Mouse (Mus musculus) Patski (cell line): ENCODE data around the gene Apoa2. TPM values are rescaled to one million over a fixed set of nuclear protein-coding genes. Genes with fewer than 3 reads are reported as not detected.

Experiments used
- ATAC-seq: fragments of 100-300 bp; one replicate; pipeline ENCODE4 v1.8.0; 2021
- CTCF ChIA-PET: fragments of 350-600 bp; sonication (Branson Sonifier 250); formaldehyde crosslinking; loops from one replicate; lab custom pipeline; 2022; ENCODE audit warnings: inconsistent platforms; lab: Charles Lee
- POLR2A ChIA-PET: fragments of 350-600 bp; sonication (Branson Sonifier 250); formaldehyde crosslinking; loops from one replicate; lab custom pipeline; 2022; ENCODE audit warnings: antibody characterized with exemption, inconsistent platforms; lab: Charles Lee
- DNase-seq: peaks from one replicate; pipeline ENCODE4 v3.0.0-alpha.2; 2011; ENCODE audit warnings: low read depth, low spot score
- H3K27me3 ChIP-seq: fragments of 371-371 bp; one replicate; pipeline ENCODE4 v1.5.1; 2021
- CTCF ChIP-seq: fragments of 100-300 bp; IDR thresholded peaks from one replicate; pipeline ENCODE4 v1.5.1; 2021
- in situ Hi-C: fragments of 300-500 bp; cut with MboI; formaldehyde crosslinking; loops from 3 replicates; pipeline ENCODE4 v1.11.1; 2018; ENCODE audit warnings: low pct_unique_long_range_greater_than_20kb, mixed read lengths
- polyA plus RNA-seq: library from polyadenylated mRNA; unstranded; gene quantifications from one replicate; pipeline ENCODE4 v1.2.3, GENCODE M21; 2021

Gene Apoa2
- polyA plus RNA-seq, 1 experiment from 2014 or later = not detected

- ATAC-seq (no peak), DNase-seq (no peak)
- no peak for TF ChIP-seq CTCF
- no peaks in the 10 kb centered on the region for H3K27me3 ChIP-seq
- CTCF ChIA-PET = interaction anchor here (0.7 to 3.1 kb wide), 29 partner anchors 10 to 110 kb away, joined by 3 to 28 read pairs (median 5); partner anchors contain the start of gene Ndufs2
- in situ Hi-C loops = loop anchor here (5.0 kb wide), 2 partner anchors 59 to 109 kb away; partner anchors contain the start of gene Cfap126
- POLR2A ChIA-PET = interaction anchor here (0.6 to 2.0 kb wide), 6 partner anchors 13 to 60 kb away, joined by 3 to 6 read pairs (median 3); partner anchors contain the start of gene Fcer1g
Observed at GRCm38 (mm10) chr1:171221281-171222193, 3.3 kb upstream of the Apoa2 start.

GRCm38 (mm10) chr1:171222238-171223155, 2.4 kb upstream of the Apoa2 start, which contains the start of gene Tomm40l:
TSS of gene Tomm40l (minus strand) at chr1:171222514.
- no peak for TF ChIP-seq CTCF
- peak; percentile 97 for DNase-seq
- ChIA-PET CTCF (interaction anchor here (0.7 to 3.1 kb wide), 11 partner anchors 12 to 111 kb away, joined by 3 to 28 read pairs (median 4); partner anchors contain the start of gene Fcer1g), POLR2A (interaction anchor here (0.6 to 2.0 kb wide), 5 partner anchors 9 to 59 kb away, joined by 3 to 5 read pairs (median 4); partner anchors contain the start of gene Fcer1g)
- in situ Hi-C loops = loop anchor here (5.0 kb wide), 2 partner anchors 60 to 110 kb away; partner anchors contain the start of gene Cfap126
- no peaks in the 10 kb centered on the region for H3K27me3 ChIP-seq
- peak; percentile 99 for ATAC-seq

GRCm38 (mm10) chr1:171223168-171223567, 1.7 kb upstream of the Apoa2 start:
- no peak for TF ChIP-seq CTCF
- H3K27me3 ChIP-seq = no peaks in the 10 kb centered on the region
- ChIA-PET POLR2A (interaction anchor here (0.6 to 0.8 kb wide), 3 partner anchors 9 to 29 kb away, joined by 3 to 5 read pairs (median 4); no protein-coding TSS in a partner anchor), CTCF (interaction anchor here (1.3 to 1.4 kb wide), 2 partner anchors 12 to 65 kb away, joined by 3 to 4 read pairs; partner anchors contain the start of gene Fcer1g)
- ATAC-seq = no peak
- in situ Hi-C loops = loop anchor here (5.0 kb wide), 2 partner anchors 61 to 111 kb away; partner anchors contain the start of gene Cfap126
- no peak for DNase-seq

GRCm38 (mm10) chr1:171223796-171224195, 1.1 kb upstream of the Apoa2 start:
- POLR2A ChIA-PET = interaction anchor here (0.8 kb wide), 1 partner anchor 8 kb away, joined by 5 read pairs; no protein-coding TSS in a partner anchor
- DNase-seq = no peak
- in situ Hi-C loops = loop anchor here (5.0 kb wide), 2 partner anchors 61 to 111 kb away; partner anchors contain the start of gene Cfap126

GRCm38 (mm10) chr1:171226780-171227179, 1.9 kb downstream of the Apoa2 start:
- ChIA-PET POLR2A (no interaction called here), CTCF (no interaction called here)
- TF ChIP-seq CTCF = no peak
- ATAC-seq = no peak
- DNase-seq = no peak
- in situ Hi-C loops = no loop called here
- no peaks in the 10 kb centered on the region for H3K27me3 ChIP-seq

More at GRCm38 (mm10) chr1:171223796-171224195, 1.1 kb upstream of the Apoa2 start:
- no peak for ATAC-seq
- CTCF ChIA-PET = interaction anchor here (1.3 kb wide), 1 partner anchor 11 kb away, joined by 4 read pairs; the partner anchor contains the start of gene Fcer1g
- H3K27me3 ChIP-seq = no peaks in the 10 kb centered on the region
- no peak for TF ChIP-seq CTCF

GRCm38 (mm10) chr1:171227879-171228278, 3.0 kb downstream of the Apoa2 start:
- ChIA-PET CTCF (interaction anchor here (1.1 to 1.4 kb wide), 2 partner anchors 11 to 109 kb away, joined by 4 read pairs; no protein-coding TSS in a partner anchor), POLR2A (interaction anchor here (0.6 to 1.0 kb wide), 2 partner anchors 35 to 60 kb away, joined by 3 read pairs; partner anchors contain the start of gene Usp21)
- in situ Hi-C loops = no loop called here
- ATAC-seq (no peak), DNase-seq (no peak)
- H3K27me3 ChIP-seq = no peaks in the 10 kb centered on the region
- TF ChIP-seq CTCF = no peak

GRCm38 (mm10) chr1:171229750-171230149, 4.9 kb downstream of the Apoa2 start:
- no peaks in the 10 kb centered on the region for H3K27me3 ChIP-seq
- DNase-seq (no peak), ATAC-seq (no peak)
- ChIA-PET CTCF (interaction anchor here (1.1 to 1.3 kb wide), 2 partner anchors 9 to 81 kb away, joined by 3 read pairs; no protein-coding TSS in a partner anchor), POLR2A (interaction anchor here (1.3 kb wide), 1 partner anchor 40 kb away, joined by 3 read pairs; the partner anchor contains the start of gene B4galt3)
- in situ Hi-C loops = no loop called here
- TF ChIP-seq CTCF = no peak

GRCm38 (mm10) chr1:171230215-171230614, 5.4 kb downstream of the Apoa2 start:
- ChIA-PET CTCF (interaction anchor here (1.3 kb wide), 1 partner anchor 8 kb away, joined by 3 read pairs; no protein-coding TSS in a partner anchor), POLR2A (interaction anchor here (1.3 kb wide), 1 partner anchor 40 kb away, joined by 3 read pairs; the partner anchor contains the start of gene B4galt3)
- DNase-seq = no peak
- no peak for ATAC-seq
- no peaks in the 10 kb centered on the region for H3K27me3 ChIP-seq
- TF ChIP-seq CTCF = no peak
- in situ Hi-C loops = no loop called here

GRCm38 (mm10) chr1:171231844-171232243, 7.0 kb downstream of the Apoa2 start:
- ChIA-PET CTCF (interaction anchor here (1.1 to 1.6 kb wide), 2 partner anchors 11 to 16 kb away, joined by 3 read pairs; no protein-coding TSS in a partner anchor), POLR2A (interaction anchor here (0.7 to 1.2 kb wide), 6 partner anchors 9 to 118 kb away, joined by 3 to 7 read pairs (median 4); partner anchors contain the start of gene Cfap126)
- TF ChIP-seq CTCF = no peak
- H3K27me3 ChIP-seq = no peaks in the 10 kb centered on the region
- ATAC-seq (peak; percentile 55), DNase-seq (peak; percentile 62)
- in situ Hi-C loops = no loop called here
